Mouse (Mus musculus) liver, adult 2 months (tissue): ENCODE results near the gene Becn1.

ENCODE experiments used
- CTCF ChIP-seq: fragments of 200-500 bp; IDR thresholded peaks from 2 replicates; pipeline ENCODE4 v1.5.1; 2011; ENCODE audit warnings: low read depth, low read length, control low read depth
- POLR2A ChIP-seq: fragments of 200-500 bp; IDR thresholded peaks from 2 replicates; pipeline ENCODE4 v1.6.1; 2011; ENCODE audit warnings: low read length, control low read depth; ENCODE audit not compliant: insufficient read depth; ENCODE audit errors: extremely low read depth

DNA sequence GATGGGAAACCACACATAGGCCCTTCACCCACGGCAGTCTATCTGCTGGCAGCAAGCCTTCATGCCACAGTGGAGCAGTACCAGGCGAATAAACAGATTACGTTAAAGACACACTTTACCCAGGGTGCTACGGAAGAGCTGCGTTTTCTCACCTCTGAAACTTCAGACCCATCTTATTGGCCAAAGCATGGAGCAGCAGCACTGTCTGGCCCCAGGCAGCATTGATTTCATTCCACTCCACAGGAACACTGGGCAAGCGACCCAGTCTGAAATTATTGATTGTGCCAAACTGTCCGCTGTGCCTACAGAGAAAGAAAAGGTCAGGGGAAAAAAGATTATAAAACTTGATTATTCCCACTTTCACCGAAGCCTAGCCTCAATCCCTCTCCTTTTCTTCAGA, 10.9 kb downstream of the Becn1 start:
- no peak for TF ChIP-seq POLR2A
- TF ChIP-seq CTCF = no peak
